Mouse (Mus musculus): ENCODE results near the gene Map2k5.
A peak's percentile ranks its signal among the peaks of the same experiment; 100 is the strongest.

Gene Map2k5

GRCm38 (mm10) chr9:63131957-63132602 lies 245.6 kb downstream of the Map2k5 start:
- no peak for DNase-seq (ENCODE audit: low read depth, low spot score)

- DNase-seq (ENCODE audit: low read depth, low spot score), result no peak
Observed at GRCm38 (mm10) chr9:63129641-63130041, 248.1 kb downstream of the Map2k5 start.

- DNase-seq (ENCODE audit: low read depth, low spot score), result no peak
Observed at GRCm38 (mm10) chr9:63124512-63124911, 253.2 kb downstream of the Map2k5 start.

- DNase-seq (ENCODE audit: low read depth, low spot score), result peak; percentile 22
Observed at GRCm38 (mm10) chr9:63123451-63124438, 254.0 kb downstream of the Map2k5 start.

- DNase-seq (ENCODE audit: low read depth, low spot score), result no peak
Observed at GRCm38 (mm10) chr9:63122161-63122833, 255.4 kb downstream of the Map2k5 start.

GRCm38 (mm10) chr9:63118385-63118784 lies 259.3 kb downstream of the Map2k5 start:
- no peak for DNase-seq (ENCODE audit: low read depth, low spot score)

All from c-Kit-negative CD71-positive TER-119-positive erythroid progenitor cells, embryonic 14.5 days (primary cell).